Mouse (Mus musculus) 3134 (cell line): Measurements from ENCODE around the gene Fancd2os.
A peak's percentile ranks its signal among the peaks of the same experiment; 100 is the strongest.

Experiments
- DNase-seq: peaks from one replicate; pipeline ENCODE4 v3.0.0-alpha.2; 2011; ENCODE audit warnings: low spot score; ENCODE audit not compliant: insufficient read length; ENCODE audit errors: extremely low read depth

Fancd2os gene

DNA sequence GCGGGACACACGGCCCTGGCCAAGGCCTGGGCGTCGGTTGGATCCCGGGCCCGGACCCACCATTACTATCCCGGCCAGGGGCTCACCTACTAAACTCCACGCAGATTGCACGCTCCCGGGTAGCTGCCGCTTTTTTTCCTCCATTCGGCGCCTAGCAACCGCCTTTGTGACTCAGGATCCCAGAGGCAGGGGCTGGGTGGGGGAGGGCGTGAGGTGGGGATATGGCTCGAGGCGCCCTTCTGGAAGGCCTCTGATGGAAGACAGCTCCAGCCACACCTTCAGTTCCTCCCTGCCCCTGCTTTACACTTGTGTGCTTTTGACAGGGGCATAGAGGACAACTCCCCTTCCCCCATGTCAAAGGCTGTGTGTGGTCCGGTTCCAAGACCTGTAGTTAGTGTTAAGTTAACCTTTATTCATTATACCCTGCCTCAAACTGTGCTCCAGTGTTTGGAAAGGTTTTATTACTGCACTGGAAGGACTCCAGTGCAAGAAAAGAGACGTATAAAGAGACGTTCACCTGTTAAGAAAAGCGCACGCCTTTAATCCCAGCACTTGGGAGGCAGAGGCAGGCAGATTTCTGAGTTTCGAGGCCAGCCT, at the start of gene Fancd2os:
TSS of gene Fancd2os (minus strand) at position 173 of the 597 bp plus-strand sequence.
- no peak for DNase-seq

DNA sequence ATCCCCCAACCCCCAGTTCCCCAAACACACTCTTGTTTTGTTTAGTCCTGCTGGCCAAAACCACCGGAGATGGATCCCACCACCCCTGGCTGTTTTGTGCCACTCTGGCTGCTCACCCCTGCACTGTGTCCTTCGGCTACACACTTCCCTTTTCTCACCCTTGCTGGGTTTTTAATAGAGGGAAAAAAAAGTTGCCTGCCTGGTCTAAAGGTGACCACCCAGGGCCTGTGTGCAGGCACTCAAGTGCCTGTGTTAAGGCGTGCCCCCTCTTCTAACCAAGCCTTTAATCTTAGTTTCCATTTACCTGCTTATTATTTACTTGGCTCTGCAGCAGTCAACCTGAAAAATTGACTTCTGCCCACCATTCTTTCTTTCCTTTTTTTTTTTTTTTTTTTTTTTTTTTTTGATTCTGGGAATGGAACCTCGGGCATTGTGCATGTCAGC, 49.7 kb upstream of the Fancd2os start:
- DNase-seq = no peak

DNA sequence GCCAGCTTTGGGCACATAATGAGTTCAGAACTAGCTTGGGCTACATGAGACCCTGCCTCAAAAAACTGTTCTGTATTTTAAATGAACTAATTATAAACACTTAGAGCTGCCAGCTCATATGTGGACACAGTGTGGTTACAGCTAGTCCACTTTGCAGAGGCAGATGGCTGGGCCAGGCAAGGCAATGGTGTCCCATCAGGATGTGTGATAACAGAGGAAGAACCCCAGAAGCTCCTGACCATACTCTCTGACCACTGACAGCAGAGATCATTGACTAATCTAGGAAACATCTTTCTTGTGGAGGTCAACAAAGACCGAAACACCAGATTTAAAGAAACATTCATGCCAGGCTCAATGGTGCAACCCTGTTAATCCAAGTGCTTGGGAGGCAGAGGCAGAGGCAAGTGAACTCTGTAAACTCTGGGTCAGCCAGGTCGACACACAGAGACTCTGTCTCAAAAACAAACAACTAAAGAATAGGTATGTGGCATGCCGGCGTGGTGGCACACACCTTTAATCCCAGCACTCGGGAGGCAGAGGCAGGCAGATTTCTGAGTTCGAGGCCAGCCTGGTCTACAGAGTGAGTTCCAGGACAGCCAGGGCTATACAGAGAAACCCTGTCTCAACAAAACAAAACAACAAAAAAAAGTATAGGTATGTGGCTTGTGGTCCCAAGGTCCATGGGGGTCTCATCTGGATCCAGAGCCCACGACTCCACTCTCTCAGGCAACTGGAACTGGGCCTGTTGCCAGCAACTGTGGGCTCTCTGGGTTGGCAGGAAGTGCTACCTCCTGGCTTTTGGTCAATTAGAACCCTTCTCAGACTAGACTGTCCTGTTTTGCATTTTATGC, 49.1 kb upstream of the Fancd2os start:
- DNase-seq = no peak

DNA sequence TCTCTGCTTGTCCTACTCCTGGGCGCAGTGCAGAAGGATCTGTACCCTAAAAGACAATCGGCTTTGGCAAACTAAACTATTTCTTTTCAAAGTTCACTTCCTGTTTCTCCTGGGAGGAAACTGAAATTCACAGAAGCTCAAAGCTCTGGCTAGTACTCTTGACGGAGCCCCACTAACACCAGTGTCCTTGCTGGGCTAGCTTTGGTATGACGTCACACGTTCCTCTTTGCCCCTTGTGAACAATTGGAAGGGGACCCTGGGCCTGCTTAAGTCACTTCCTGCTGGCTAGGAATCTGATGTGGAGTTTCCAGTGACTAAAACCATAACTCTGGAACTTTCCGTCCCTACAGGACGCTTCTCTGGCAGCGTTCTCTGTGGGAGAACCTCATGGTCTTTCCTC, 44.3 kb upstream of the Fancd2os start:
- no peak for DNase-seq

DNA sequence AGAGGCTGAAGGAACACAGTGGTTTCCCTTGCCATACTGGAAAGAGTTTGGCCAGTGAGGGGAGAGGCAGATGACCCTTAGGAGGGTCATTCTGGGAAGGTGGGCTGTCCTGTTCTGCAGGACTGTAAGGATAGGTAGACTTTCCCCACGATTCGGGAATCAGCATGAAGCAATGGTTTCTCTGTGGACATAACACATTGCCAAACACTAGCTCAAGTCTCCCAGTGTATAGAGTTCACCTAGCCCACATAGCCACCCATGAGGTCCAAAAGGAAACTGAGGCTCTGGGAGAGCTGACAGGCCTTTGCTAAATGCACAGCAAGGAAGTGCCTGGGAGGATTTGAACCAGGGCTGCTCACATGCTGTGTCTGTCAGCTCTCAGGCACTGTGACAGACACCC, 43.5 kb upstream of the Fancd2os start:
- no peak for DNase-seq

DNA sequence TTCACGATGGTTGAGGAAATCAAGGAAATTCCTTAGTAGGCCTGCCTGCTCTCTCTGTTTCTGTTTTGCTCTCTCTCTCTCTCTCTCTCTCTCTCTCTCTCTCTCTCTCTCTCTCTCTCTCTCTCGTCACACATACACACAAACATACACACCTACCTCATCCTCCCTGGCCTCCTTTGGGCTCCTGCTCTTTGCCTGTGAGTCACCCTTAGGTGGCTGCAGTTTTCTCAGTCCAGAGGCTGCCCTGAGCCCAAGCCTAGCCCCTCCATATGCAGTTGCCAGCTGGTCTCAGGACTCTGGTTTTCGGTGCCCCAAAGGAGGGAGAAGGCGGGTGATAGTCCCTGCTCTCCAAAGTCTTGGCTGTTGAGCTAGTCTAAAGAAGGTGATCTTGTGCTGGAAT, 42.5 kb upstream of the Fancd2os start:
- peak; percentile 69 for DNase-seq

DNA sequence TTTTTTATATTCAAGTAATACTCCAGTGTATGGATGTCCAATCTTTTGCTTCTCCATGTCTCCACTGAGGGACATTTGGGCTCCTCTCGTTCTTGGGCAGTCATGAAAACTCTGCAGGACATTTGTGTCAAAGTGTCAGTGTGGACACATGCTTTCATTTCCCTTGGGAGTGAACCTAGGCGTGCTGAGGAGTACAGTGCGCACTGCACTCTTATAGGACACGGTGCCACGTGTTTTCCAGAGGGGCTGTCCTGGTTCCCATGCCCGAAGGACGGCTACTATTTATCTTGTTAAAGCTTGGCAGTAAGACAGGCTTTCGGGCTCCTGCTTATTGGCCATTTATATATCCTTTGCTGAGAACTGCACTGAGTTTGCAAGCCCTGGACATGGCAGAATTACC, 42.1 kb upstream of the Fancd2os start:
- no peak for DNase-seq

DNA sequence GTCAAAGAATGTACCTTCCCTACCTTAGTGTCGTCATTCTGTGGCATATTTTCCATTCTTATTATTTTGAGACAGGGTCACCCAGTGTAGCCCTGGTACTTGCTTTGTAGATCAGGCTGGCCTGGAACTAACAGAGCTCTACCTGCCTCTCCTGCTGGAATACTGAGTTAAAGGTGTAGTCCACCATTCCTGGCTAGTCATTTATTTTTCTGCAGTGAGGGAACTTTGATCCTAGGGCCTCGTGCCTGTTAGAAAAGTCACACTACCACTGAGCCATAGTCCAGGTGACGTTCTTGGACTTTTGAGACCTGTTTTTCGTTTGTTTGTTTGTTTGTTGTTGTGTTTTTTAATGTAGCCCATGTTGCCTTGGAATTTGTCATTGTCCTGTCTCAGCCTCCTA, 38.7 kb upstream of the Fancd2os start:
- DNase-seq = no peak

DNA sequence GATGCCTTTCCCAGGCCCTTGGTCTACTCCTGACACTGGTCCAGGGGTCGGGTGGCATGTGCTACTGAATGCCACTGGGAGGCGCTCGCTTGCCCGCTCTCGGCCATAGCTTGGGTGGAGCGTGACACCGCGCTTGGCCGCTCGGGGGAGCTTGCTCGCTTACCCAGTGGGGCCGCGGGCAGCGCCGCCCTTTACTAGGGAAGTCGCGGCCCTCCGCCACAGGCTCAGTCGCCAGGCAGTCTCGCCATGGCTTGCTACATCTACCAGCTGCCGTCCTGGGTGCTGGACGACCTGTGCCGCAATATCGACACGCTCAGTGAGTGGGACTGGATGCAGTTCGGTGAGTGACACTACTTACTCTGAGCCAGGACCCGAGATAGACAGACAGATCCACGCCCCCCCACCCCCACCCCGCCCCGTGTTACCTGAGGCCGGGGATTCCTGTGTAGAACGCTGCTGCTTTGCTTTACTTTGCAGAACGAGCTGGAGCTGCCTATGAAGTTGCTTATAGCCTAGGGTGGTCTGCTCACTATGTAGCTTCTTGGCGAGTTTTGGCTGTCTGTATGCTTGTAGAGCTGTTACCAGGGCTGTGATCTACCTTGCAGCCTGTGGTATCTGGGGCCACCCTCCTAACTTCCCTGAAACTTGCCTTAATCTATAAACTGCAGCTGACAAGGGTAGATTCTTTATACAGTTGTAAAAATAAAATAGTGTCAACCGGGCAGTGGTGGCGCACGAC, 38.0 kb upstream of the Fancd2os start, which contains the start of gene Irak2:
TSS of gene Irak2 (plus strand) at position 166 of the 739 bp plus-strand sequence.
- peak; percentile 94 for DNase-seq

DNA sequence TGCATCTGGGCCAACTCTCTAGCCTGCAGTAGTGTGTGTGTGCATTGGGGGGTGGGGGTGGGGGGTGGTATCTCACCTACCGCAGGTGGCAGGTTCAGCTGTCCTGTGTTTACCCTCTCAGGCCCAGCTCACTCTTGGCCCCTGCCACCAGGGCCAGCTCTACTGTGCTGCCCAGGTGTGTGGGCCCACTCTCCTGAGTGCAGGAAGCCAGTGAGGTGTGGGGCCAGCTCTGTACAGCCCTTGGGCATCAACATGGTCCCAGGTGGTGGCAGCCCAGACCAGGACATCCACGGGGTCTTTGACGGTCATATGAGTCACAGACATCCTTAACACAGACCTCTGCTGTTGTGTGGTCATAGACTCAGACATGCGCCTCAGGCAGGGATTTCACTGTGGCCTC, 32.3 kb upstream of the Fancd2os start:
- no peak for DNase-seq

DNA sequence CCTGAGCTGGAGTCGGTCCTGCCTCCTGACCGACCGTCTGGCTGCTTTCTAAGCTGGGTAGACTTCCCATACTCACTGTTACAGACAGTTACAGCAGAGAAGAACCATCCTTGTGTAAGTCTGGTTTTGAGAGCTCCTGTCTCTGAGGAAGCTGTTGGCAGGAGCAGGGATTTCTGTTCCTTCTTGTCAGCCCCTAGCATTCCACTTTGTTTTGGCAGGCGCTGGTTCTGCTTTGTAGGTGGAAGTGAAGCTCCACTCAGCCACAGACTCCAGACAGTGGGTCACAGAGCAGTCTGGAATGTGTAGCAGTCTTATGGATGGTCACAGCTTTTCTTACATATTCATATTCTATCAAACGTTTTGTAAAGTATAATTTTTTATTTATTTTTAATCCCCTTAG, 29.8 kb upstream of the Fancd2os start:
- DNase-seq = no peak

DNA sequence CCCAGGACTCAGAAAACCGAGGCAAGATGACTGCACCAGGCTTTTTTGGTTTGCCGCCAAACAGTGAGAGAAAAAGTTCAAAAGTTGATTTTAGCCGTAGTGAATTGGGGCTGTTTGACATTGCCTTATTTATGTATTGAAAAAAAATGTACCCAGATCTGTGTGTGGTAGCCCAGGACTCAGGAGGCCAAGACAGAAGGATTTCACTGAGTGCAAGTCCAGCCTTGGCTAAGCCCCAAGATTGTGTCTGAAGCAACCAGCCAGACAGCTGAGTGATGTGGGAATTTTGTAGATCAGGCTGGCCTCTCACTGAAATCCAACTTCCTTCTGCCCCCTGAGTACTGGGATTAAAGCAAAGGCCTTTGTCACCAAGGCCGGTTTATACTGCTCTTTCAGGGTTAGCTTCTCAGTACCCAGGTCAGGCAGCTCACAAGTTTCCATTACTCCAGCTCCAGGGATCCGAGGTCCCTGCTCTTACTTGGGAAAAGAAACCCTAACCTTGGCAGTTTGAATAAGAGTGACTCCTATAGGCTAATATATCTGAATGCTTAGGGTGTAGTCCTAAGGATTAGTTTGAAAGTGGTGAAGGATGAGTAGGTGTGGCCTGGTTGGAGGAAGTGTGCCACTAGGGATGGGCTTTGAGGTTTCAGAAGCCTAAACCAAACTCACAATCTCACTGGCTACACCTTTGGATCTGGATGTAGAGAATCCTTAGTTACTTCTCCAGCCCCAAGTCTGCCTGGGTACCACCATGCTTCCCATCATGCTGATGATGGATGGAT, 24.7 kb upstream of the Fancd2os start:
- peak; percentile 31 for DNase-seq

DNA sequence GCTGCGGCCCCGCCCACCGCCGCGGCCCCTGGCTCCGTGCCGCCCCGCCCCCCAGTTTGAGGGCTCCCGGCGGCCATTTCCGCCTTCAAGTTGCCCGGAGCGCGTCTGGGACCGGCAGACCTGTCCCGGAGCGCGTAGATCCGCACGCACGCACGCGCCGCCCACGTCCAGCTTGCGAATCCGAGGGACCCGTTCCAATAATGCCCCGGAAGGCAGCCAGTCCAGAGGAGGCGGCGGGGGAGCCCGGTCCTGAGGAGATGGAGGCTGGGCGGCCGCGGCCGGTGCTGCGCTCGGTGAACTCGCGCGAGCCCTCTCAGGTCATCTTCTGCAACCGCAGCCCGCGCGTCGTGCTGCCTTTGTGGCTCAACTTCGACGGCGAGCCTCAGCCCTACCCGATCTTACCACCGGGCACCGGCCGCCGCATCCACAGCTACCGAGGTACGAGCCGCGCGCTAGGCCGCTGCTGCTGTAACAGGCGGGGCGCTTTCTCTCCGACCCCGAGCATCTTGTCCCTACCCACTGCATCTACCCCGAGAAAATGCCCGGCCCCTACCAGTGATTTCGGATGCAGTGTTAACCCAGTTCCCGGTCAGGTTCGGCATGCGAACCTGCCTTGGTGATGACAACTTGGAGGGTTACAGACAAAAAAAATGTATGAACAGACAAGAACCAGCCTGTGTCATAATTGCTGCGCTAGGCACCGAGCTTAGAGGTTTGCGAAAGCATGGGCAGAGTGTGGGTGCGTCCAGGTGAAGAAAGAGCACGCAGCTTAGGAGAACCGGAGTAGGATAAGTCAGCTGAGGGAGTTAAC, 23.6 kb upstream of the Fancd2os start, which contains the start of gene Vhl:
TSS of gene Vhl (plus strand) at position 19 of the 811 bp plus-strand sequence.
- peak; percentile 95 for DNase-seq

DNA sequence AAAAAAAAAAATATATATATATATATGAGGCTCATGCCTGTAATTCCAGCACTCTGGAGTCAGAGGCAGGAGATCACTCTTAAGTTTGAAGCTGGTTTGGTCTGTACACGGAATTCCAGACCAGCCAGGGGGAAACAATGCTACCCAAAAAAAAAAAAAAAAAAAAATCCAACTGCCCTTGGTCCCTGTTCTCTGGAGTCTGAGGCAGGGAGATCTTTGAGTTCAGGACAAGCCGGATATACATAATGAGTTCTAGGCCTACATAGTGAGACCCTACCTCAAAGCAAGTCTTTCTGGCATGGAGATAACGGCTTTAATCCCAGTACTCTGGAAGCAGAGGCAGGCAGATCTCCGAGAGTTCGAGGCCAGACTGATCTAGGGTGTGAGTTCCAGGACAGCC, 22.9 kb upstream of the Fancd2os start:
- peak; percentile 47 for DNase-seq

DNA sequence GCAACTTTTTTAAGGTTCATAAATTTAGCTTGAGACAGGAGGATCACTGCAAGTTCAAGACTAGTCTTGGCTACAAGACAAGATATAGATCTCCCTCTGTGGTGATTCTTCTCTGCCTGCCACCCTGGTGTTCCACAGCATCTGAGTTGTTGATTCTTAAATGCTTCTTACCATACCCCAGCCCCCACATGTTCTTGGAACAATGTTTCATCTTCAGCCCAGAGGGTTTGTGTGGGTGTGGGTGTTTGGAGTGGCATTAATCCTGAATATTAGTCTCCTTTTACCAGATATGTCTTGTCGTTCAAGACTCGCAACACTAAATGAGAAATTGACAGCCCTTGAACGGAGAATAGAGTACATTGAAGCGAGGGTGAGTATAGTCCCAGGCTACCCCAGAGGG, 15.0 kb upstream of the Fancd2os start:
- DNase-seq = no peak

DNA sequence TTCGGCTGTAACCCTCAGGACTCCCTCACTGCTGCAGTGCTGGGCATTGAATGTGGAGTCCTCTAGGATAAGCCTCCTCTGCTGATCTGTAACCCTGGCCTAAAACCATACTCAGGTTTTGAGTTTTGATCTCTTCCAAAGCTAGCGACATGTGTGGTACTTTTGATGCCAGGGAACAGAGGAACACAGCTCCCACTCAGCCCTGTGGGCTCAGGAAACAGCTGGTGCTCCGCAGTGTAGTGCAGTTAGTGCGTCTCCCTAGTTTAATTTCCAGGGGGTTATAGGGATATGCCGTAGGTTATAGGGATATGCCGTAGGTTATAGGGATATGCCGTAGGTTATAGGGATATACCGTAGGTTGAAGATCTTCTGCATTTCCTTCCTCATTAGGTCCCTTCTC, 14.5 kb upstream of the Fancd2os start:
- no peak for DNase-seq

DNA sequence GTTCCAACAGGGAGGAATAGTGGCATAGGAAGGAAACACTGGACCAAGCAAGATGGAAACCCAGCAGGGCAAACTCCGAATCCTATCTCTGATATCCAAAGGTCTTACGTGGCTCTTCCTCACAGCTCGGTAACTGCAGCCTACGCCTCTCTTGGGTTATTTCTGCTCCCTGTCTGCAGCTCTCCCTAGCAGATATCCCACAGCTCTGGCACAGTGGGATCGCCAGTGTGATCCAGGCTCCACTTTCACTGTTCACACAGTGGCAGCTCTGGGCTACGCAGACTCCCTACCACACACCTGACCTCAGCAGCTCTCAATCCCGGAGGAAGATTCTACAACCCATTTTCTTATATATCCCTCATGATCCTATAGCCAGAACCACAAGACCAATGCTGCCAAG, 13.6 kb upstream of the Fancd2os start:
- no peak for DNase-seq

DNA sequence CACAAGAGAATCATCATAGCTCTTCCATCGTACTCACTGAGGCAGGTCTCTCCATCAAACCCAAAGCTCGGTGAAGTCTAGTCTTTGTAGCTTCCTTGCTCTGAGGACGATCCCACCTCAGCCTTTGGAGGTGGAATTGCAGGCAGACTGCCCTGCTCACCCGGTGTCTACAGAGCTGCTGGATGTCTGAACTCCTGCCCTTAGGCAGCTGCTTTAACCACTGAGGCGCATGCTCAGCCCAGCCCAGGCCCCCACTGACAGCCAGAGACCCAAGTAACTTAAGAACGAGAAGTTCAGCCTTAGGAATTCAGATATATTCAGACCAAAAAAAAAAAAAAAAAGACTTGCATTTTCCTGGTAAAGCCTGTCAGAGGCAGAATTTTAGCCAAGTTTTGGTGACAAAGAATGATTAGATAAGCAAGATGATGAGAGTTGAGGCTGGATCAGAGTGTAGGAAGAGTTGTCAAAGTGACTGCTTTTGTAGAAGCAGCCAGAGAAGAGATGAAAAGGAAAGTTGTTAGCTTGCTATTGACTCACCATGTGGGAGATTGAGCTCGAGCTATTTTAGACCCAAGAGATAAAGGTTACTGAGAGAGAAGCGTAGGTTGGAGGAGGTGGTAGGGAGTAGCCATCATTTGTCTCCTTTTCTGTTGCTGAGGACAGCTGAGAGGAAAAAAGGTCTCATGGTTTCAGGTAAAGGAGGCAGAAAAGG, 11.9 kb upstream of the Fancd2os start:
- DNase-seq = no peak

DNA sequence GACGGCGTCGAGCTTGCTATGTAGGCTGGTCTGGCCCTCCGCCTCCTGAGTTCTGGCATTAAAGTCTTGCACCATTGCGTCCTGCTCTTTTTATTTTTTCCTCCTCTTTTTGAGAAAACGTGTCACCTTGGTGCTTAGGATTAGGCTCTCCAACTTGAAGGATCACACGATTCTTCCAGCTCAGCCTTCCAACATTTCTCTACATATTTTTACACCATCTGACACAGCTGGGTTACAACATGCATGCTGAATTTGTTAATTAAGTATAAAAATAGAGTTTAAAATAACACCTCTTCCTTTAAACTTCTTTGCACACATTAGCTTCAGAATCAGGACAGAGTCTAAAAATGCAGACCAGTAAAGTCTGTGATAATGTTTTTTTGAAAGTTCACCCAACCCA, 8.8 kb upstream of the Fancd2os start:
- no peak for DNase-seq
